Mouse (Mus musculus) kidney, postnatal 0 days (tissue): ENCODE data around the gene Tvp23b. TPM values are rescaled to one million over a fixed set of nuclear protein-coding genes. Genes with fewer than 3 reads are reported as not detected.

ENCODE experiments used
- ATAC-seq: fragments of 200-750 bp; cut with Nextera tagmentation; replicated peaks from 2 replicates; pipeline ENCODE4 v1.8.0; 2017; ENCODE audit warnings: low read depth, moderate number of reproducible peaks, moderate TSS enrichment, moderate library complexity; ENCODE audit not compliant: low FRiP score
- DNase-seq: peaks from one replicate; pipeline ENCODE4 v3.0.0-alpha.2; 2016; ENCODE audit warnings: low spot score
- H3K27ac ChIP-seq: fragments of 300-500 bp; sonication (generic); 2 replicates; pipeline ENCODE4 v1.5.1; 2014; ENCODE audit warnings: mild to moderate bottlenecking
- H3K27me3 ChIP-seq: fragments of 300-500 bp; sonication (generic); 2 replicates; pipeline ENCODE4 v1.6.1; 2014; ENCODE audit warnings: low read length, mixed read lengths; ENCODE audit not compliant: insufficient read depth
- H3K36me3 ChIP-seq: fragments of 300-500 bp; sonication (generic); 2 replicates; pipeline ENCODE4 v1.6.1; 2014; ENCODE audit warnings: low read length, mixed read lengths; ENCODE audit not compliant: insufficient read depth
- H3K4me1 ChIP-seq: fragments of 300-500 bp; sonication (generic); replicated peaks from 2 replicates; pipeline ENCODE4 v1.6.1; 2014; ENCODE audit warnings: antibody characterized with exemption, low read length, mixed read lengths; ENCODE audit not compliant: insufficient read depth
- H3K4me2 ChIP-seq: fragments of 300-500 bp; sonication (generic); 2 replicates; pipeline ENCODE4 v1.6.1; 2014; ENCODE audit warnings: mild to moderate bottlenecking, low read length, moderate library complexity, mixed read lengths
- H3K4me3 ChIP-seq: fragments of 300-500 bp; sonication (generic); replicated peaks from 2 replicates; pipeline ENCODE4 v1.5.1; 2014; ENCODE audit warnings: low read depth, low read length
- H3K9ac ChIP-seq: fragments of 300-500 bp; sonication (generic); 2 replicates; pipeline ENCODE4 v1.6.1; 2014; ENCODE audit warnings: low read depth, low read length
- H3K9me3 ChIP-seq: fragments of 300-500 bp; sonication (generic); replicated peaks from 2 replicates; pipeline ENCODE4 v1.6.1; 2016; ENCODE audit warnings: low read length, inconsistent platforms, mixed read lengths
- CTCF ChIP-seq: IDR thresholded peaks from 2 replicates; pipeline ENCODE4 v1.5.1; 2016; ENCODE audit warnings: antibody characterized with exemption, low read depth, mild to moderate bottlenecking, moderate library complexity
- WGBS: fragments of 180-500 bp; shearing (Covaris S2); extraction: QIAGEN DNeasy Blood & Tissue Kit; methylation state at CpG from one replicate; pipeline ENCODE4 v1.1.7; 2014; 5-methylcytosine and 5-hydroxymethylcytosine counted together
- polyA plus RNA-seq: library from polyadenylated mRNA; unstranded; fragments of >200 nt; fragmentation: Nextera tagmentation; extraction: Ambion mirVana; gene quantifications from 2 replicates; pipeline ENCODE4 v1.2.1, GENCODE M21; 2015

Gene Tvp23b
- polyA plus RNA-seq, 1 experiment from 2014 or later = 83.7 TPM

- WGBS = 53% methylated on average over 3 of the region's 3 CpGs
- Histone ChIP-seq H3K9me3 (no peaks in the 10 kb centered on the region), H3K4me3 (peak overlapping the region; percentile 18; the same call in 1 of the 2 replicates), H3K4me2 (peak overlapping the region; percentile 55; the same call in 1 of the 2 replicates), H3K27me3 (no peaks in the 10 kb centered on the region), H3K9ac (no peak overlapping the region; the same call in 1 of the 2 replicates), H3K36me3 (no peaks in the 10 kb centered on the region), H3K27ac (peak overlapping the region; percentile 93), H3K4me1 (peaks cover 14% of the 10 kb centered on the region)
- ATAC-seq = no peak
- no peak for TF ChIP-seq CTCF
- DNase-seq = peak; percentile 25
These were observed 87.1 kb downstream of the Tvp23b start for GRCm38 (mm10) chr11:62966424-62966764.

Other genes starting within 250 kb of the Tvp23b start
- gene Lrrc75a, start 230.9 kb upstream of the Tvp23b start, polyA plus RNA-seq = 12.6 and 14.8 TPM in 2 replicates
- 70.8 and 73.1 TPM in 2 replicates for gene Mmgt2, start 230.8 kb upstream of the Tvp23b start, polyA plus RNA-seq
- 4.5 and 5.0 TPM in 2 replicates for gene Zfp287, start 147.6 kb upstream of the Tvp23b start, polyA plus RNA-seq
- gene Gm10428, start 126.4 kb upstream of the Tvp23b start, polyA plus RNA-seq = 0.45 TPM in 1 of 2 replicates, not detected in the other
- gene Zfp286, start 90.0 kb upstream of the Tvp23b start, polyA plus RNA-seq = 10.8 and 11.4 TPM in 2 replicates
- gene Trim16, start 59.2 kb upstream of the Tvp23b start, polyA plus RNA-seq = 16.4 and 18.1 TPM in 2 replicates
- gene Fbxw10, start 32.4 kb upstream of the Tvp23b start, polyA plus RNA-seq = 0.53 and 0.93 TPM in 2 replicates
- gene Cdrt4, start 71.7 kb downstream of the Tvp23b start, polyA plus RNA-seq = 0.17 TPM in 1 of 2 replicates, not detected in the other
- not detected in 2 replicates for gene Tekt3, start 182.2 kb downstream of the Tvp23b start, polyA plus RNA-seq
- gene Pmp22, start 249.5 kb downstream of the Tvp23b start, polyA plus RNA-seq = 85.6 and 91.1 TPM in 2 replicates